Mouse (Mus musculus) intestine, embryonic 15.5 days (tissue): ENCODE measurements at regions not wholly inside any gene's neighbourhood (a gene's known extent, or its start where the extent isn't known, plus 50 kb on each side); places are given as distances from the start of the nearest gene placed in this dataset.

ENCODE experiments used
- ATAC-seq: fragments of 200-750 bp; cut with Nextera tagmentation; 2 replicates; pipeline ENCODE4 v1.8.0; 2017; ENCODE audit warnings: moderate TSS enrichment, moderate library complexity
- H3K27ac ChIP-seq: fragments of 300-500 bp; sonication (generic); 2 replicates; pipeline ENCODE4 v1.5.1; 2015; ENCODE audit warnings: mild to moderate bottlenecking, inconsistent platforms
- H3K27me3 ChIP-seq: fragments of 300-500 bp; sonication (generic); replicated peaks from 2 replicates; pipeline ENCODE4 v1.6.1; 2015; ENCODE audit warnings: inconsistent platforms
- H3K36me3 ChIP-seq: fragments of 300-500 bp; sonication (generic); 2 replicates; pipeline ENCODE4 v1.6.1; 2015; ENCODE audit warnings: inconsistent platforms
- H3K4me1 ChIP-seq: fragments of 300-500 bp; sonication (generic); replicated peaks from 2 replicates; pipeline ENCODE4 v1.6.1; 2015; ENCODE audit warnings: inconsistent platforms
- H3K4me2 ChIP-seq: fragments of 300-500 bp; sonication (generic); replicated peaks from 2 replicates; pipeline ENCODE4 v1.6.1; 2015; ENCODE audit warnings: mild to moderate bottlenecking, inconsistent platforms
- H3K4me3 ChIP-seq: fragments of 300-500 bp; sonication (generic); replicated peaks from 2 replicates; pipeline ENCODE4 v1.5.1; 2015; ENCODE audit warnings: inconsistent platforms
- H3K9ac ChIP-seq: fragments of 300-500 bp; sonication (generic); 2 replicates; pipeline ENCODE4 v1.6.1; 2015; ENCODE audit warnings: inconsistent platforms
- H3K9me3 ChIP-seq: fragments of 300-500 bp; sonication (generic); 2 replicates; pipeline ENCODE4 v1.6.1; 2016; ENCODE audit warnings: inconsistent platforms
- WGBS: fragments of 180-500 bp; shearing (Covaris S2); methylation state at CpG from one replicate; pipeline ENCODE4 v1.1.7; 2015; 5-methylcytosine and 5-hydroxymethylcytosine counted together

DNA sequence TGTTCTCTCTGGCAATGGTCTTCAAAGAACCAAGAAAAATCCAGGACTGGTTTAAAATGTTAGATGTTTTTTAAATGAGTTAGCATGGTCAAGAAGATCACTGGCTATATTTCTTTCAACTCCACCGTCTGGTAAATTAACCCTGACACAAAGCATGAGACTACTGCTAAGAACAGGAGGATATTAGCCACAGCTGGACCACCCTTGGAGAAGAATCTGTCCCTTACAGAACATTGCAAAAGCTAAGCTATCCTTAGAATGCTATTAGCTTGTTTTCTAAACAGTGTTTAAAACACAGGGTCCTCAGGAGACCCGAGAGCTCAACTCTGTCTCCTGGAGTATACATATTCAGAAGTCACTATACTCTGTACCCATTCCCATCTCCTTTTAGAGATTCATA, 644.9 kb downstream of the Actr3 start:
- Histone ChIP-seq H3K27ac (no peak overlapping the region), H3K4me3 (no peak overlapping the region), H3K27me3 (no peaks in the 10 kb centered on the region), H3K9me3 (no peaks in the 10 kb centered on the region), H3K4me2 (no peak overlapping the region), H3K9ac (no peak overlapping the region), H3K4me1 (no peaks in the 10 kb centered on the region), H3K36me3 (no peaks in the 10 kb centered on the region)
- 59% methylated on average over 2 of the region's 2 CpGs for WGBS
- no peak for ATAC-seq

DNA sequence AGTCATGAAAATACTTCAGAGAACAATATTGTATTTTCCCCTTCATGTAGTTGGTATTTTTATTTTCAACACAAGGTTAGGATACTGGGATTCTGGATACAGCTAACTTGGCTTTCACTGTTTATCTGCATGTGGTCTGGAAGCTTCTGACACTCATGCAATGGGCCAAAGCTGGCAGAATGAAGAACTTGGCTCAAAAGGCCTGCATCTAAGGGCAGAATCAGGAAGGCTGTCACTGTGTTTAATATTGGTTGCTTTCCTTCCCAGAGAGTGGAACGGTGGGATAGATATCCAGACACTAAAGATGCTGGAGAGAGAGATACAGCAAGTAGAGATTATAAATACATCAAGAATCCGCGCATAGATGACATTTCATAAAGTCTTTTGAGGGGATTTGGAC, 645.4 kb downstream of the Actr3 start:
- ATAC-seq, result no peak
- Histone ChIP-seq H3K27ac (no peak overlapping the region), H3K4me1 (no peaks in the 10 kb centered on the region), H3K36me3 (no peaks in the 10 kb centered on the region), H3K4me2 (no peak overlapping the region), H3K9ac (no peak overlapping the region), H3K4me3 (no peak overlapping the region), H3K27me3 (no peaks in the 10 kb centered on the region), H3K9me3 (no peaks in the 10 kb centered on the region)
- 72% methylated on average over 3 of the region's 3 CpGs for WGBS

DNA sequence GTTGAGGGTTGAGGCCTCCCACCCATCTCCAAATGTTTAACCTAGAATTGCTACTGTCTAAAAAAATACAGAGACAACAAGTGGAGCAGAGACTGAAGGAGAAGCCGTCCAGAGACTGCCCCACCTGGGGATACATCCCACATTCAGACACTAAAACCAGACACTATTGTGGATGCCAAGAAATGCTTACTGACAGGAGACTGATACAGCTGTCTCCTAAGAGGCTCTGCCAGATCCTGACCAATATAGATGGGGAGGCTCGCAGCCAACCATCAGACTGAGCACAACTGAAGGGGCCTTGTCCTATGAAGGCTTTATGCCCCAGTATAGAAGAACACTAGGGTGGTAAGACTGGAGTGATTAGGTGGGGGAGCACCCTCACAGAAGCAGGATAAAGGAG, 652.5 kb downstream of the Actr3 start:
- H3K9me3 ChIP-seq, result no peaks in the 10 kb centered on the region
- no peak overlapping the region for H3K9ac ChIP-seq
- no peaks in the 10 kb centered on the region for H3K36me3 ChIP-seq
- WGBS, result 77% methylated on average over 2 of the region's 2 CpGs
- H3K4me1 ChIP-seq, result no peaks in the 10 kb centered on the region
- no peak overlapping the region for H3K4me2 ChIP-seq
- no peak for ATAC-seq
- H3K4me3 ChIP-seq, result no peak overlapping the region
- no peak overlapping the region for H3K27ac ChIP-seq
- no peaks in the 10 kb centered on the region for H3K27me3 ChIP-seq

DNA sequence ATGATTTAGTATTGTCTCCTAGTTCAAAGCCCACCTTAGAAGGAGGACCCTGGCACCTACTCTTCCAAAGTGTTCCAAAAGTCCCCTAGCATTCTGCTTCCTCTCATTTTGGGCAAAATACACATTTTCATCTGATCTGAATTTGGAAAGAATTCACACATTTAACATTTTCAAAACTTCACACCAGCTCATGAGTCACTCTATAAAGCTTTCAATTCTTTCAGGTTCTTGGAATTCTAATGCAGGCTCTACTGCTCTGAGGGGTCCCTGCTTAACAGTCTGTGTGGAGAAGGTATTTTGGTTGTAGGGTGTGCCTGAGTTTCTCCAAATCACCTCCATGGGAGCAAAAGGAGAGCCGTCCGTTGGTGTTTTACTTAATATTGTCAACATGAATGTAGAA, 657.8 kb downstream of the Actr3 start:
- no peak overlapping the region for H3K9ac ChIP-seq
- H3K4me2 ChIP-seq, result no peak overlapping the region
- WGBS, result 91% methylated on average over 2 of the region's 2 CpGs
- no peak overlapping the region for H3K27ac ChIP-seq
- no peaks in the 10 kb centered on the region for H3K9me3 ChIP-seq
- H3K36me3 ChIP-seq, result no peaks in the 10 kb centered on the region
- no peak for ATAC-seq
- H3K27me3 ChIP-seq, result no peaks in the 10 kb centered on the region
- H3K4me1 ChIP-seq, result no peaks in the 10 kb centered on the region
- H3K4me3 ChIP-seq, result no peak overlapping the region

DNA sequence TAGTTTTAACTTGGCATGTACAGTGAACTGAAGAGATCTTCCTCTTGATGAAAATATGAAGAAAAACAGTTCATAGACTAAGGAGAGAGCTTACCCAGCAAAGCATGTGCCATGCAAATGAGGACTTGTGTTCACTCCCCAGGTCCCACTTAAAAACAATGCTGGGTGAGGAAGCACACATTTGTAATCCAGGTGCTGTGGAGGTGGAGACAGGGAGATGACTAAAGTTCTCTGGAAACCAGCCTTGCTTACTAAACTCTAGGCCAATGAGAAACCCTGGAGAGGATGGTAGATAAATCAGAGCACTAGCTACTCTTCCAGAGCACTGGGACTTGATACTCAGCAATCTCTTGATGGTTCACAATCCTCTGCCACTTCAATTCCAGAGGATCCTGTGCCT, 678.8 kb downstream of the Actr3 start:
- Histone ChIP-seq H3K27me3 (no peaks in the 10 kb centered on the region), H3K27ac (no peak overlapping the region), H3K36me3 (no peaks in the 10 kb centered on the region), H3K9me3 (no peaks in the 10 kb centered on the region), H3K4me2 (no peak overlapping the region), H3K9ac (no peak overlapping the region), H3K4me1 (no peaks in the 10 kb centered on the region), H3K4me3 (no peak overlapping the region)
- ATAC-seq, result no peak

DNA sequence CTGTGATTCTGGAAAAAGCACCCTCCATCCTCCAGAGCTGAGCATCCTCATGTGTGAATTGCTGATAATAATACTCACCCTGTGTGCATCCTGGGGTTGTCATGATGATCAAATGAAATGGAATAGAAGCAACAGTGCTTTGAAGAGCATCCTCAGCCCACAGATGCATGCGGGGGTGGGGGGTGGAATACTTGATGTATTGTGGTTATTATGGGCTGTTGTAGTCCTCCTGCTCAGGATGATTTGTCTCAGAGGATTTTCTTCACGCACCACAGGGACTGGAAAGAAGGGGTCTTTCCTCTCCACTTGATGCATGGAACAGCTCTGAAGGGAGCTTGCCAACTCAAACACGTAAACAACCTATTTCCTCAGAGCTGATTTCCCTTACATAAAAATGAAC, 694.4 kb upstream of the Dpp10 start:
- Histone ChIP-seq H3K4me2 (no peak overlapping the region), H3K36me3 (no peaks in the 10 kb centered on the region), H3K27me3 (no peaks in the 10 kb centered on the region), H3K9me3 (no peaks in the 10 kb centered on the region), H3K4me1 (no peaks in the 10 kb centered on the region), H3K4me3 (no peak overlapping the region), H3K9ac (no peak overlapping the region), H3K27ac (no peak overlapping the region)
- WGBS, result 57% methylated on average over 3 of the region's 3 CpGs
- no peak for ATAC-seq

DNA sequence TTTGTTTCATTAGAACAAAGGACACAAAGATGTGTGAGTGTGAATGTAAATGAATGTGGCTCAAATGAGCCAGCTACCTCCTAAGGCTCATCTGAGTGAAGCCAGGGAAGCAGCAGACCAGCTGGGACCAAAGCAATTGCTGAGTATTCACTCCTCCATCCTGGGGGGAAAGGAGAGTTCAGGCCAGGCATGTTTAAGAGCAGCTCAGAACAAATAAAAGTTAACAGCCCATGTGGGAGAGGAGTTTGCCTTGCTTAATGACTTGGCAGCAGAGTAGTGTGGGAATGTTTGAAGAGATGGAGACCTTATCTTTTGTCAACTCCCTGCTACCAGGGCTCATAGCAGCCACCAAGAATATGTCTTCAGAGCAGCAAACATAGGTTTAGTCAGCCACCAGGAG, 685.0 kb upstream of the Dpp10 start:
- no peaks in the 10 kb centered on the region for H3K9me3 ChIP-seq
- H3K27me3 ChIP-seq, result no peaks in the 10 kb centered on the region
- no peak overlapping the region for H3K27ac ChIP-seq
- H3K4me2 ChIP-seq, result no peak overlapping the region
- no peak for ATAC-seq
- no peak overlapping the region for H3K9ac ChIP-seq
- H3K4me1 ChIP-seq, result no peaks in the 10 kb centered on the region
- no peak overlapping the region for H3K4me3 ChIP-seq
- H3K36me3 ChIP-seq, result no peaks in the 10 kb centered on the region

DNA sequence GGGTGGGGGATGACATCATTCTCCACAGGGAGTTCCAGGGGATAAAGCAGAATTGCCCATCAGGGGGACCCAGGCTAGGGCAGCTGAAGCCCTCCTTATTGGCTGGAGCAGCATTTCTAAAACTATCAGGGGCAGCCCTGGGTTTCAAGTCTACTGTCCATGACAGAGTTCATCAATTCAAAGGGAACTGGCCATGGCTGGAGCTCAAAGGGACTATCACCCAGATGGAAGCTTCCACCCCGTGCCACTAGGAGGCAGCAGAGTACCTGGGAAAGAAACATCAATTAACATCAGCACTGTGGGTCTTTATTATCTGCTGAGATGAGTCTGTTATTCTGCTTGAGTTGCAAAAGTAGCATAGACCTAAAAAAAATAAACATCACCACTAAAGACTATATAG, 672.7 kb upstream of the Dpp10 start:
- H3K9me3 ChIP-seq, result no peaks in the 10 kb centered on the region
- ATAC-seq, result no peak
- H3K27me3 ChIP-seq, result no peaks in the 10 kb centered on the region
- no peak overlapping the region for H3K4me3 ChIP-seq
- H3K4me2 ChIP-seq, result no peak overlapping the region
- no peaks in the 10 kb centered on the region for H3K36me3 ChIP-seq
- no peaks in the 10 kb centered on the region for H3K4me1 ChIP-seq
- no peak overlapping the region for H3K9ac ChIP-seq
- no peak overlapping the region for H3K27ac ChIP-seq
- WGBS, result 8% methylated on average over 1 of the region's 1 CpGs

DNA sequence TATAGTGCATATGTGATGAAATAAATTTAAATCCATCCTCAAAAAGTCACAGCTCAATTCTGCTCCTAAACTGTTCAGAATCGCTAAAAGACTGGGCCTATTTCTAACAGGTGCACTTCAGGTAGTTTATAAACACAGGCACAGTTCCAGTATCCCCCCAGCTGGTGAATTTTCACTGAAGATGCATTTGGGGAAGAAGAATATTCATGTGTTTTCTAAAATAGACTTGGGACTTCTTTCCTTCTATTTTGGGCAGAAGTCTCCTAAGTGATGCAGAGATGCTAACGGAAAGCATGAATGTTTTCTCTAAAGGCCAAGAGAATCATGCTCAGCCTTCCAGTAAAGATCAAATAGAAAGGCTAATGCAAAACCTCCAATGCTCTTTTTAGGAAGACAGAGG, 660.9 kb upstream of the Dpp10 start:
- no peaks in the 10 kb centered on the region for H3K36me3 ChIP-seq
- H3K4me3 ChIP-seq, result no peak overlapping the region
- WGBS, result 85% methylated on average over 2 of the region's 2 CpGs
- H3K9ac ChIP-seq, result no peak overlapping the region
- H3K4me2 ChIP-seq, result no peak overlapping the region
- ATAC-seq, result no peak
- H3K4me1 ChIP-seq, result no peaks in the 10 kb centered on the region
- H3K27ac ChIP-seq, result no peak overlapping the region
- no peaks in the 10 kb centered on the region for H3K9me3 ChIP-seq
- H3K27me3 ChIP-seq, result no peaks in the 10 kb centered on the region

DNA sequence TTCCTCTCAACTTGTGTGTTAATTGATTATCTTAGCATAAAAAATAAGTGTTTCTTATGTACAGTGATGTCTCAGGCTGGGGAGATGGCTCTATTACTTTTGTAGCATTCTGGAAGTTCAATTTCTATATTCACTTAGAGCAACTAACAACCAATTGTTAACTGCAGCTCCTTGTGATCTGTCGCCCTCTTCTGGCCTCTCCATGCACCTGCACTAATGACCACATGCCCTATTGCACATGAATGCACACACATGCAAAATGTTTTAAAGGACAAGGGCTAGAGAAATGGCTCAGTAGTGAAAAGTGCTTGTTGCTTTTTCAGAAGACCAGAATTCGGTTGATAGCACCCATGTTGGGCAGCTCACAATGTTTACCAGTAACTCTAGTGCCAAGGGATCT, 629.1 kb upstream of the Dpp10 start:
- H3K9me3 ChIP-seq, result no peaks in the 10 kb centered on the region
- no peaks in the 10 kb centered on the region for H3K4me1 ChIP-seq
- 36% methylated on average over 2 of the region's 2 CpGs for WGBS
- ATAC-seq, result no peak
- H3K27me3 ChIP-seq, result no peaks in the 10 kb centered on the region
- no peak overlapping the region for H3K9ac ChIP-seq
- no peaks in the 10 kb centered on the region for H3K36me3 ChIP-seq
- H3K27ac ChIP-seq, result no peak overlapping the region
- no peak overlapping the region for H3K4me3 ChIP-seq
- H3K4me2 ChIP-seq, result no peak overlapping the region

DNA sequence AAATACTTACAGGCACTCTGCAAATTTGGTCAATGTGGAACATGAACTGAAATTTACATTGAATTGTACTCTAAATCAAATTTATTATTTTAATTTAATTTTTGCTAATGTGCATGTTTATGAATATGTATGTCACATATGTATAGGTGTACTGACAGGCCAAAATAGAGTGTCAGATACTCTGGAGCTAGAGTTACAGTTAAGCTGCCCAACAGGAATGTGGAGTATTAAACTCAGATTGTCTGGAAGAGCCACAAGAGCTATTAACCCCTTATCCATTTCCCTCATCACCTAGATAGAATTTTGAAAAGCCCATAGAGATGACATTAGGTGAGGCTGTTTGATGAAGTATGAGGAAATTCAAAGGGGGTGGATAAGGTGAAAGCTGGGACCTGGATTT, 607.5 kb upstream of the Dpp10 start:
- H3K4me3 ChIP-seq, result no peak overlapping the region
- H3K9me3 ChIP-seq, result no peaks in the 10 kb centered on the region
- no peaks in the 10 kb centered on the region for H3K36me3 ChIP-seq
- no peaks in the 10 kb centered on the region for H3K4me1 ChIP-seq
- H3K9ac ChIP-seq, result no peak overlapping the region
- H3K27me3 ChIP-seq, result no peaks in the 10 kb centered on the region
- H3K27ac ChIP-seq, result no peak overlapping the region
- H3K4me2 ChIP-seq, result no peak overlapping the region
- no peak for ATAC-seq

DNA sequence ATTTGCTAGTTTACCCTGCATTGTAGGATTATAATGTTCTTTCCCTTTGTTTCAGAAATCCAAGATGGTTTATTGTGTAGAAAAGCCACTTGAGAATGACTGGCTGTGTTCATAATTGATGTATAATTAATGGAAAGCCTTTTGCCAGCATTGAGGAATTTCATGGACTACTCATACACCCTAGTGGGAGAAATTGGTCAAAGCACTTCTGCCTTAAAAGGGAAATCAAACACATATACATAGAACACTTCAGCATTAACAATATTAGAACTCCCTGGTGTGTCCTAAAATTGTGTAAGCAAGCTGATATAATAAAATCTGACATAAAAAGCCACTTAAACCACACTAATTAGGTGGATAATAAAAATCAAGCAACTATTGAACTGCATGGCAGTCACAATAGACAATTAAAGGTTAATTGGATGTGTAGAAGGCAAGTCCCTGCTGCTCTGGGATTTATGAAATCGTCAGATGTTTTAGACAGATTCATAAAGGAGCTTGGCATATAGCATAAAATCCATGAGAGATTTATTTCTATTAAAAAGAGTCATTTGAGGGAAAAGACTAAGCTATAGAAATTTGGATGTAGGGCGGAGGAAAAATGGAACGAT, 607.0 kb upstream of the Dpp10 start:
- H3K4me3 ChIP-seq, result no peak overlapping the region
- no peak for ATAC-seq

DNA sequence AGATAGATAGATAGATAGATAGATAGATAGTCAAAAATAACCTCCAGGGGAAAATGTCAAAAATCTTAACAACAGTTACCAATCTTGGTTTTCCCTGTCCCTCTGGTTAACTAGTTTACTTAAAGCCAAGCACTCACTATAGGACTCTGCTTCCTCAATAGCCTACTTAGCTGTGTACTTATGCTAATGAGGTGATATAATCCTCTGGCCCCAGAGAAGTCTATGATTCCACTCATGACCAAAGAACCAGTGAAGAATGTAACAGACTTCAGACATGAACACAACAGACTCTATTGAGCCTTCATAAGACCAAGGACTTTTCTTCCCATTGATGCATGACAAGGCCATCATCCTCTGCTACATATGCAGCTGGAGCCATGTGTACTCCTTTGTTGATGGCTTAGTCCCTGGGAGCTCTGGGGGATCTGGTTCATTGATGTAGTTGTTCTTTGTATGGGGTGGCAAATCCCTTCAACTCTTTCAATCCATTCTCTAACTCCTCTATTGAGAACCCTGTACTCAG, 589.9 kb upstream of the Dpp10 start:
- Histone ChIP-seq H3K27me3 (no peaks in the 10 kb centered on the region), H3K9me3 (no peaks in the 10 kb centered on the region), H3K36me3 (no peaks in the 10 kb centered on the region), H3K4me1 (no peaks in the 10 kb centered on the region), H3K4me3 (no peak overlapping the region), H3K9ac (no peak overlapping the region), H3K4me2 (no peak overlapping the region), H3K27ac (no peak overlapping the region)
- ATAC-seq, result no peak

More for the DNA sequence above, 607.0 kb upstream of the Dpp10 start:
- no peaks in the 10 kb centered on the region for H3K36me3 ChIP-seq
- WGBS, result 80% methylated on average over 3 of the region's 3 CpGs
- H3K9ac ChIP-seq, result no peak overlapping the region
- no peaks in the 10 kb centered on the region for H3K27me3 ChIP-seq
- H3K27ac ChIP-seq, result no peak overlapping the region
- H3K9me3 ChIP-seq, result no peaks in the 10 kb centered on the region
- H3K4me2 ChIP-seq, result no peak overlapping the region
- H3K4me1 ChIP-seq, result no peaks in the 10 kb centered on the region

DNA sequence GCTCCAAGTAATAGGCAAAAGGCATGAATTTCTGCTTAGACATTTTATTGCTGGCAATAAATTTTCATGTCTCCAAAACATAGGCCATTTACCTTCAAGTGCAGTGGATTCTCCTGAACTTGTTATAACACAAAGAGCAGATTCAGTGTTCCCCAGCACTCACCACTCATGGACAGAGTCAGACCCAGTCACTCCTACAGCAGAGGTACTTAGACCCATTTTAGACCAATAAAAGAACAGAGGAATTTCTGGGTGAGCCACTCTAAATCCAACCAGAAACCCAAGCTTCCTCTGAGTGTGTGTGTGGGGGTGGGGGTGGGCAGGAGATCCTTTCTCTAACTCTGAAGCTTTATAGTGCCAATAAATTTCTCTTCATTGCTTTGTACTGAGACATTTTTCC, 584.7 kb upstream of the Dpp10 start:
- Histone ChIP-seq H3K9me3 (no peaks in the 10 kb centered on the region), H3K27me3 (no peaks in the 10 kb centered on the region), H3K27ac (no peak overlapping the region), H3K9ac (no peak overlapping the region), H3K4me2 (no peak overlapping the region), H3K36me3 (no peaks in the 10 kb centered on the region), H3K4me1 (no peaks in the 10 kb centered on the region), H3K4me3 (no peak overlapping the region)
- ATAC-seq, result 0 out of 2 replicates have a peak, but pooled peaks have one; percentile 34
